Mouse (Mus musculus): ENCODE data around the gene Olfr1494.

Olfr1494 gene

DNA sequence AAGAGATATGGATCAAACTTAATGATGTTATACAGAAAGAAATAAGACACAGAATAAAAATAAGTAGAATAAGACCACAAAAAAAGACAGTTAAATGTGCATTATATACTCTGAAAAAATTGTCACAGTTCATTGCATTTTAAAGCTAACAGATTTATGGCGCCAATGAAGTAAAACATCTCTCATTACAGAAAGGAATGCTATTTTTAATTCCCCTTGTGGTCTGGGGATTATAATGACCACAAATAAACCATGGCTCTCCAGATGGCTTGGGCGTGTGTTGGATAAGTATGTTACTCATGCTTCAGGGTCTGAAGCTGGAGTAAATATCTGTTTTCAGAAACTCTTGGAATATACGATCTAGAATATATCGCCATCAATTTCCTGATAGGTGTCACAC, at the start of gene Olfr1494:
Olfr1494 (plus strand) TSS at position 301 of the 400 bp plus-strand sequence.
- DNase-seq (ENCODE audit: low spot score), result no peak

GRCm38 (mm10) chr19:13696968-13697367, 42.6 kb upstream of the Olfr1494 start, which contains the start of gene Olfr1491:
Olfr1491 (plus strand) TSS chr19:13697268.
- no peak for DNase-seq (ENCODE audit: low spot score)

DNA sequence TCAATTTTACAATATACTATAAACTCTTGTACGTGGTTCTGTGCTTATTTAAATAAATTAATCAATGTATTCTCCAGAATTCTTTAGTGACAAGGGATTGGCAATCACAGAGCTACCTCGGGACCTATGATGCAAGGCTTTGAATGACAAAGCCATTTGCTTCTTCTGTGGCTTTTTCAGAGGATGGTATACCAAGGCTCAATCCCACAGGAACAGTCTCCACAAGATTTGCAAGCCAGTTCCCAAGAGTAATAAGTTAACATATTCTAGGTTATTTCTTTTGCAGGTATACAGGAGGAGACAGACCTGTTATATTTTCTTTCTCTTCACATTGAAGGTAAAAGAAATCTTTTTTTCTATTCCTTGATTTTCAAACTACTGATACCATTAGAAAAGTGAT, 16.6 kb upstream of the Olfr1494 start, which contains the start of gene Olfr1493-ps1:
Olfr1493-ps1 (plus strand) TSS at position 301 of the 400 bp plus-strand sequence.
- no peak for DNase-seq (ENCODE audit: low spot score)

DNA sequence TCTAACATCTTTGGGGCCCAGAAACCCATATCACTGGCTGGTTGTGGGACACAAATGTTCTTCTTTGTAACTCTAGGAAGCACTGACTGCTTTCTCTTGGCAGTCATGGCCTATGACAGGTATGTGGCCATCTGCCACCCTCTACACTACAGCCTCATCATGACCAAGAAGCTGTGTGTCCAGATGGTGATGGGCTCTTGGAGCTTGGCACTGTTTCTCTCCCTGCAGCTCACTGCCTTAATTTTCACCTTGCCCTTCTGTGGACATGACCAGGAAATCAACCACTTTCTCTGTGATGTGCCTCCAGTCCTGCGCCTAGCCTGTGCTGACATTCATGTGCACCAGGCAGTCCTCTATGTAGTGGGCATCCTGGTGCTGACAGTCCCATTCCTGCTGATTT, 9.8 kb downstream of the Olfr1494 start:
- DNase-seq (ENCODE audit: low spot score), result no peak

- DNase-seq (ENCODE audit: low spot score), result no peak
Measured at GRCm38 (mm10) chr19:13764306-13764705, 24.8 kb downstream of the Olfr1494 start, which contains the start of gene Olfr1495. Olfr1495 (plus strand) TSS chr19:13764606.

DNA sequence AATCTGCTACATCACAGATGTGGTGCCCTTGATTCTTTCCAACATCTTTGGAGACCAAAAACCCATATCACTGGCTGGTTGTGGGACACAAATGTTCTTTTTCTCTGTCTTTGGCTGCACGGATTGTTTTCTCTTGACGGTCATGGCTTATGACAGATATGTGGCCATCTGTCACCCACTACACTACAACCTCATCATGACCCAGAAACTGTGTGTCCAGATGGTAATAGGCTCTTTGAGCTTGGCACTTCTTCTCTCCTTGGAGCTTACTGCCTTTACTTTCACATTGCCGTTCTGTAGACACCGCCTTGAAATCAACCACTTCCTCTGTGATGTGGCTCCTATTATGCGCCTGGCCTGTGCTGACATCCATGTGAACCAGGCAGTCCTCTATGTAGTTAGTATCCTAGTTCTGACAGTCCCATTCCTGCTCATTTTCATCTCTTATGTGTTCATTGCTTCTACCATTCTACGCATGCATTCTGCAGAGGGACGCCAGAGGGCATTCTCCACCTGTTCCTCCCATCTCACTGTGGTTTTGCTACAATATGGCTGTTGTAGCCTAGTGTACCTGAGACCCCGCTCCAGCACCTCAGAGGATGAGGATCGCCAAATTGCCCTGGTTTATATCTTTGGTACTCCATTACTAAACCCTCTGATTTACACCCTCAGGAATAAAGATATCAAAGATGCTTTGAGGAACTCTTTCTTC, 29.2 kb downstream of the Olfr1494 start:
- no peak for DNase-seq (ENCODE audit: low spot score)

DNA sequence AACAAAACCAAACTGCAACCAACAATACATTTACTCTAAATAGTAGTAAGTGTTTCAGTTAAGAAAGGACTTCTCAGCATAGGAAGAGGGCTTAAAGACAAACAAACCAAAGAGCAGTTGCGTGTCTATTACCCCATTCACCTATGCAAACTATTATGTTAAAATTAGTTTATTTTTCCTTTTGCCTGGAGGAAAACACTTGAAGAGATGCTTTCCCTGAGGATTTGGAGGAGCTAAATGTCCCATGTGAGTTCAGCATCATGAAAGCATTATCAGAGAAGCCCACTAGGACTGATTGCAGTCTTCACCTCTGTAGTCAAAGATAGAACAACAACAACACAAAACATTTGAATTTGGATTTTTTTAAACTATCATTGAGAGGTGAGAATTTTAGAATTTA, 38.0 kb downstream of the Olfr1494 start, which contains the start of gene Olfr1496:
Olfr1496 (plus strand) TSS at position 301 of the 400 bp plus-strand sequence.
- no peak for DNase-seq (ENCODE audit: low spot score)

GRCm38 (mm10) chr19:13798102-13798501, 58.6 kb downstream of the Olfr1494 start, which contains the start of gene Olfr1497:
Olfr1497 (minus strand) TSS chr19:13798202.
- DNase-seq (ENCODE audit: low spot score), result no peak
